Mouse (Mus musculus) liver, adult (tissue): Measurements from ENCODE around the gene Dst.

Source experiments
- GATA4 ChIP-seq: IDR thresholded peaks from 2 replicates; pipeline ENCODE4 v1.6.1; 2014; ENCODE audit warnings: mild to moderate bottlenecking, low read length; ENCODE audit not compliant: insufficient replicate concordance

Dst gene

DNA sequence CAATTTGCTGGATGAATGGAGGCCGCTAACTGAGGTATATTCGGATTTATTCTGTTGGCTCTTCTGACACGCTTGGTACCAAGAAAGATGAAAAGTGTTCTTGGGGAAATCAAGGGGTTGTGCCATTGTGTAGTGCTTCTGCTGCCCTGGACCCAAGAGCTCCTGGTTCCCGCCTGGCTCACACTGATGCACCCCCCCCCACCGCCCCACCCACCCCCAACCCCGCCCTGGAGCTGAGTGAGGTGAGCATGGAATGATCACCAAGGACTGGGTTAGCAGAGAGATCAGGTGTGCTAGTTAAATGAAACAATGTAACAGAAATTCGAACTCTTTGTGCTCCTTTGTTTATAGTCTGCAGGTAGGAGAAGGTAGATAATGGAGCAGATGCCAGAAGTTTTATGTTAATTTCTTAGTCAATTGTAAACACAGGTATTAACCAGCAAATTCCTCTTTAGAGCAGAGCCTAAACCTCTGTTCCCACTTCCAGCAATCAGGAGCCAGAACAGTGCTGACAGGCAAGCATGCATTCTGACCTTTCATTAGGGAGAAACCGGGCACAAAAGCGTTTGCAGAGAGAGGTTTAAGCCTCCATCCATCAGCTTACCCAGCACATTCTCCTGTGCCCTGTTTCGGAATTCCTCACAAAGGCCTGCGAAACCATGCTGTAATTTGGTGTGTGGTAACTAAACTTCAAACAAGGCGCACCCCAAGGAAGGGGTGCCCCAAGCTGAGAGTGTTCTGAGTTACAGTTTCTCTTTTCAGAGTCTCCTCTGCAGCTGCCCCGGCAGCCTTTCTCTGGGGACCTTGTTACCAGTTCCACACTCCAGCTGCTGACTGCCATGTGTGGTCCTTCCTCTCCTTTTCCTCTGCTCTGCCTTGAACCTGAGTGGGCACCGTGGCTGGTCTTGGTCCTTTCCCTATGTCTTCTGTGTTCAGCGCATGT is 166.5 kb downstream of the Dst start:
- no peak for TF ChIP-seq GATA4

- no peak for TF ChIP-seq GATA4
Observed at GRCm38 (mm10) chr1:34076701-34077421, 168.8 kb downstream of the Dst start.

- no peak for TF ChIP-seq GATA4
Observed at GRCm38 (mm10) chr1:34077422-34077790, 169.4 kb downstream of the Dst start.

DNA sequence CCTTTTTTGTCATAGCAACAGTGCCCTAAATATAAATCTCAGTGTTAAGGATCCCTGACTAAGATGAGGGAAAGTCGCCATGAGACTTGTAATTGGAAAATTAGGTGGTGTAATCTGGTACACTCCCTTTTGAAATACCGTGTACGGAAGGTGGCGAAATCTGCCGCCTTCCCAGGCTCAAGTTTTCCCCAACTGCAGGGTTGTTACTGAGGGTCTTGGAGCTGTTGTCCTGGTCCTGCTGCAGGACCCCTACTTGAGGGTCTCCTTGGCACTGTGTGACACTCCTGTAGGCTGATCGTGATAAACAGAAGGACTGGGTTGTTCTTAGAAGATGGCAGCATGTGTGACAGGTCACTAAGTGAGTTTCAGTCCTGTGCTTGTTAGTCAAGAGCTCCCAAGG is 169.9 kb downstream of the Dst start:
- no peak for TF ChIP-seq GATA4

DNA sequence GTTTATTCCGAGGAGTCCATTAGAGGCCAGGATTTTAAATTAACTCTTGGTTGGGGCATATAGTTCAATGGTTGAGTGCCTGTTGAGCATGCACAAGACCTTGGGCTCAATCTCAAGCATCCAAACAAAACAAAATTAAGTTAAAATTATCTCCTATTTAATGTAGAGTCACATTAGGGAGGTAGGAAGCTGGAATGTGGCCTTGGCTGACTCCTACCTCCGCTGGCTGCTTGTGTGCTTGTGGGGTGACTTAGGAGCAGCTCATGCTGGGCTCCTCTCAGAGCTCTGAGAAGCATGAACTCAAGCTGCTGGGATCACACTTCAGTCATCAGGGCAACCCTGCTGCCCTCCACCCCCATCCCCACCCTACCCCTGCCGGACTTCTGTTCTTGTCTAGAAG is 181.0 kb downstream of the Dst start:
- TF ChIP-seq GATA4 = no peak

DNA sequence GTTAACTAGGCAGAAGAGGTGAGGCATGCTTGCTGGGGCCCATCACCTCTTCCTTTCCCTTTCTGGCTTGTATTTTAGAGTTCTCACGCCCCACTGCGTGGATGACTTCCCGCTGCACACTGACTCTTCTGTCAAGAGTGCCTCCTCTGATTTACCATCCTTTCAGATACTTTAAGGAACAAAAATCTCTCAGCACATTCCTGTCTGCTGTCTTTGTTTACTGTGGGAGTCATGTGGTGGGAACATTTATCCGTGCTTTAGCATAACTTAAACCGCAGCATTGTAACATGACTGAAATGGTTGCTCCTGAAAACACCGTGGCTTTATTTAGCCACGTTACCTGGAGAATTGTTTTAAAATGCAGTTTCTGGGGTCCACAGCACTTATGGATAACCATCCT is 182.7 kb downstream of the Dst start:
- no peak for TF ChIP-seq GATA4

DNA sequence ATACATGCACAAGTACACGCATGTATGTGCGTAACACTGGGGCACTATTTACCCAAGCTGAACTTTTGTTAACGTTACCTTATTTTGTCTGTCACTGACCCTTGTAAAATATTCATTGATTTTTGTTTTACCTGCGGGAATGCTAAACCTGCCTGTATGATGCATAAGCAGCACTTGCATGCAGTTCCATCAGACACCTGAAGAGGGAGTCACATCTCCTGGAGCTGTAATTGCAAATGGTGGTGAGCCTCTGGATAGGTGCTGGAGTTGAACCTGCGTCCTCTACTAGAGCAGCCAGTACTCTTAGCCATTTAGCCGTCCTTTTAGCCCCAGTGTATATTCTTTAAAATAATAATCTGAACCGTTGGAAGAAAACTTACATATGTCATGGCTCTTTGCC is 185.6 kb downstream of the Dst start:
- no peak for TF ChIP-seq GATA4

- no peak for TF ChIP-seq GATA4
Observed at GRCm38 (mm10) chr1:34094301-34094700, 186.3 kb downstream of the Dst start.

DNA sequence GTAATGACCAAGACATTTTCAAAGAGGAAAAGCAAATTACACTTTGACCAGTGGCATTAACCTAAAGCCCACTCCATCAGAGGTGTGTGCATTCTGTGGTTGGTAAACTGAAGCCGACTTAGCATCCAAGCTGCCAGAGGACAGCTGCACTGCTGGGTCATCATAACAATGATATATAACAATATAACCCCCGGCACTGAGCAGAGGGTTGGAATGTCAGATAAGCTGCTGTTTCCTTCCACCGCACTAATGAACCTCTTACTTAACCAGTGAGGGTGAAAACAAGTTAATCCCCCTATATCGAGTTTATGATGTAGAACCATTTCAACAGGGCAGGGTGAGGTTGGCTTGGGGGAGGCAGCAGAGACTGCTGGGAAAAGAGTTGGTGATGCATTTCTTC is 187.1 kb downstream of the Dst start:
- TF ChIP-seq GATA4 = no peak

DNA sequence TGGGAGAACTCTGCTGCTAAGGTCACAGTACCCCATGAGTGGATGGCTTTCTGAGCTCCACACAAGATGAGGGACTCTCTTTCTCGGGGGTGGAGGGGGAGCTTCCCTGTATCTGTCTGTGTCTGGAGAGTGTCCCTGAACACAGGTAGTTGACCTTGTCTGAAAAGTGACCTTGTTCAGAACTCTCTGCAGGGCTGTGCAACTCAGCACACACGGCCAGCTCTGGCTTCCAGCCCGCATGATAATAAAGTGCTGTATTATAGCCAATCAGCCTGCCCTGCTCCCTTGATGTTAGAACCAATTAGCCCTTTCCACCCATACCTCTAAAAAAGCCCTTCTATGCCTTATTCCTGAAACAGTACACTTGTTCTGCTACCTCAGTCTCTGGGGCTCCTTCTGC is 188.9 kb downstream of the Dst start:
- no peak for TF ChIP-seq GATA4

- TF ChIP-seq GATA4 = no peak
Observed at GRCm38 (mm10) chr1:34097640-34098039, 189.6 kb downstream of the Dst start.

DNA sequence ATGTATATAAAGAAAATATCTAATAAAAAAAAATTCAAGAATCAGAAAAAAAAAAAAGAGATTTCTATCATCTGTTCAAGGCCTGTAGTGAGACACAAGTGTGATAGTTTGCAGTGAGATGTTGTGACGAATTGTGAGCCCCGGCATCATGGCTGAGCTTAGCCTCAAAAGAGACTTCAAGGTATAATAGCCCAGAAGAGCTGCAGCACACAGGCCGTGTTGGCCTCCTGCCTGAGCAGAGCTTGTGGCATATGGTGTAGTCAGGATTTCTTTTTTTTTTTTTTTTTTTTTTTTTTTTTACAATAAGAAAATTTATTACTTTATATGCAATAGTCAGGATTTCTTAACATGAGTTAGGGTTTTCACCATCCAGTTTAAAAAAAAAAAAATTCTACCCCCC is 191.4 kb downstream of the Dst start:
- no peak for TF ChIP-seq GATA4

DNA sequence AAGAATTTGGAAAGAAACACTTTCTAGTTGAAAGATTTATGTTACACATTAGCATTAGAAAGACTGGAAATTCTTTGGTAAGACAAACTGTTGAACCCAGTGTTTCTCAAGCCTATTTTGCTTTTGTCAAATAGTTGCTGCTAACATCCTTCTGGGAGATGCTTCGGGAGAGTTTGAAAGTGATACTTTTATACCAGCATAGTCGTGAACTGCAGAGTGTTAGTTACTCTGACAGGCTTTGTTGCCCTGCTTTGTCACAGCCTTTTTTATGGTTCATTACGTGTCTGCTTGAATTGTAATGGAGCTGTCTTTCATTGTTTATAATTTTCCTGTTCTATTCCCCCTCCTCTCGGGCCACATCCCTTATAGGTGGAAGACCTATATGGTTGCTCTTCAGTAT is 192.4 kb downstream of the Dst start:
- no peak for TF ChIP-seq GATA4

- TF ChIP-seq GATA4 = no peak
Observed at GRCm38 (mm10) chr1:34102604-34103003, 194.6 kb downstream of the Dst start.

DNA sequence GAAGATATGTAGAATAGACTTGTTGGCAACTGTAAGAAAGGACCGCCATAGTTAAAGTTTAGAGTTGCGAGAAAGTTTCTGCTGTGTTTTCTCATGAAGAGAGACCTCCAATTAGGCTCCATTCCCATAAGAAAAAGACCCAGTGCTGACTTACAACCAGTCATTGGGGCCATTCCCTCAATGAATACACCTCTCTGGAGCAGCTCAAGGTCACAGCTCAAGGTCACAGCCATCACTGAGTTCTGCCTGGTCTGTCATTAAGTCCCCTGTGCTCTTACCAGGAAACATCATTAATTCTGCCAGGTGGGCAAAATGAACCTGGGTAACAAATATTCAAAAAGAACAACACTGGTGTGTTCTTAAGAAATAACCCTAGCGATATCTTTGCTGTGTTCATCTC is 195.2 kb downstream of the Dst start:
- no peak for TF ChIP-seq GATA4

DNA sequence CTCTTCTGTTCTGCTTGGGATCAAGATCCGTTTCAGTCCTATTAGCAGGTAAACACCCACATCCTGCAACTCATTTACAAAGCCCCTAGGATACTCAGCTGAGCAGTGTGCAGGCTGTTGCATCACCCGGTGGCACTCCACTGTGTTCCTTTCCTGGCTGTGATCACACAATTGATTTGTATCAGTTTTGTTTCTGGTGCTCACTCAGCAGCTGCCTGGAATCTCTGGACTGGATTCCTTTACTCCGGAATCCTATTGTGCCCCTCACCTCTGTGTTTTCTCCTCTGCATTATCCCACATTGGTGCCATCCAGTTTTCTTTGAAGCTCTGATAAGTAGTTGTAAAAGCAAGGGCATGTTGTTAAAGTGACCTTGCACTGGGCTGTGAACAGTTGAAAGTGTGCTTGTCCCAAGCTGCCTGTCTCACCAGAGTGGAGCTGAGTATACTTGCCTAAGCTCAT is 195.7 kb downstream of the Dst start:
- TF ChIP-seq GATA4 = no peak

DNA sequence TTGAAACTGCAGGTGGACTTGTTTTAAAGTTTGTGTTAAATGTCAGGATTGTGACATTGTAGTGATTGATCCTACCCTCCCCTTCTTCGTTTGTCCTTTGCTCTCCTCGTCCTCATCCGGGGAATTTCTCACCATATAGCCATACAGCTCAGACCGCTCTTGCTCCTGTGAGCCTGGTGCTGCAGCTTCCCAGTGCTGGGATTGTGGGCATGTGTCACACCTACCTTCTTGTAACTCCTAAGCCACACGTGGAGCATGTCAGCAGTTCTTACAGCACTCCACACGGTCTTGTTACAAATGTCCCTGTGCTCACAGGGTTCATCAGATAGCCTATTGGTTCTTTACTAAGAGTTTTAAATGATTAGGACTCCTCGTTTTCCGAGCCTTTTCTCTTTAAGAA is 196.8 kb downstream of the Dst start:
- TF ChIP-seq GATA4 = no peak

GRCm38 (mm10) chr1:34106606-34107005 is 198.6 kb downstream of the Dst start:
- no peak for TF ChIP-seq GATA4
